Mouse (Mus musculus) MEL (cell line): Measurements from ENCODE around the gene Hes2. TPM values are rescaled to one million over a fixed set of nuclear protein-coding genes. Genes with fewer than 3 reads are reported as not detected.

Experiments
- DNase-seq: peaks from one replicate; pipeline ENCODE4 v3.0.0; 2011; ENCODE audit warnings: low read depth, low spot score
- H3K27ac ChIP-seq: 2 replicates; pipeline ENCODE4 v1.5.1; 2012; ENCODE audit warnings: low read depth, mild to moderate bottlenecking, control low read depth, low read length, moderate library complexity; ENCODE audit not compliant: control insufficient read depth
- H3K27me3 ChIP-seq, 2 experiments: fragments of 150-350 bp in 1 of 2; sonication (generic) in 1 of 2; 2 replicates each; pipeline ENCODE4 v1.6.1; 2012; ENCODE audit warnings: low read length in 2 of 2, mild to moderate bottlenecking in 2 of 2, improper control_type of control experiment in 1 of 2, moderate library complexity in 1 of 2; ENCODE audit not compliant: insufficient read depth in 2 of 2, control insufficient read depth in 1 of 2
- H3K36me3 ChIP-seq, 2 experiments: 2 replicates each; pipeline ENCODE4 v1.6.1; 2012 to 2014; ENCODE audit warnings: low read length in 2 of 2, improper control_type of control experiment in 1 of 2, inconsistent platforms in 1 of 2, mild to moderate bottlenecking in 1 of 2; ENCODE audit not compliant: insufficient read depth in 2 of 2, control insufficient read depth in 1 of 2
- H3K4me1 ChIP-seq, 2 experiments: fragments of 150-350 bp in 1 of 2; sonication (generic) in 1 of 2; 2 replicates each; pipeline ENCODE4 v1.6.1; 2012; ENCODE audit warnings: low read length in 2 of 2, improper control_type of control experiment in 1 of 2, mild to moderate bottlenecking in 1 of 2; ENCODE audit not compliant: insufficient read depth in 2 of 2, control insufficient read depth in 1 of 2
- H3K4me3 ChIP-seq, 2 experiments: fragments of 150-350 bp in 1 of 2; sonication (generic) in 1 of 2; 2 replicates each; pipeline ENCODE4 v1.5.1; 2012; ENCODE audit warnings: low read depth in 2 of 2, low read length in 2 of 2, mild to moderate bottlenecking in 2 of 2, moderate library complexity in 2 of 2, control low read depth in 1 of 2, improper control_type of control experiment in 1 of 2; ENCODE audit not compliant: control insufficient read depth in 1 of 2, insufficient read depth in 1 of 2
- H3K79me2 ChIP-seq: 2 replicates; pipeline ENCODE4 v1.6.1; 2012; ENCODE audit warnings: mild to moderate bottlenecking, low read length, moderate library complexity; ENCODE audit not compliant: control insufficient read depth, poor library complexity, insufficient read depth
- H3K9ac ChIP-seq: 2 replicates; pipeline ENCODE4 v1.6.1; 2012; ENCODE audit warnings: low read depth, mild to moderate bottlenecking, control low read depth, low read length, moderate library complexity; ENCODE audit not compliant: control insufficient read depth, poor library complexity, severe bottlenecking
- H3K9me3 ChIP-seq: fragments of 150-350 bp; sonication (generic); replicated peaks from 2 replicates; pipeline ENCODE4 v1.6.1; 2012; ENCODE audit warnings: mild to moderate bottlenecking, low read length, improper control_type of control experiment, moderate library complexity; ENCODE audit not compliant: insufficient read depth
- BHLHE40 ChIP-seq: IDR thresholded peaks from 2 replicates; pipeline ENCODE4 v1.6.1; 2012; ENCODE audit warnings: low read depth, mild to moderate bottlenecking, inconsistent platforms, low read length, improper control_type of control experiment, borderline replicate concordance
- CHD1 ChIP-seq: IDR thresholded peaks from 2 replicates; pipeline ENCODE4 v1.6.1; 2012; ENCODE audit warnings: low read depth, mild to moderate bottlenecking, inconsistent platforms, low read length, improper control_type of control experiment
- CHD2 ChIP-seq: IDR thresholded peaks from 2 replicates; pipeline ENCODE4 v1.6.1; 2011; ENCODE audit warnings: low read length, improper control_type of control experiment
- CTCF ChIP-seq, 3 experiments: IDR thresholded peaks in 2 of 3; conservative IDR thresholded peaks in 1 of 3; 2 replicates each; pipeline ENCODE4 v1.5.1; 2011 to 2012; ENCODE audit warnings: low read length in 3 of 3, low read depth in 2 of 3, mild to moderate bottlenecking in 2 of 3, improper control_type of control experiment in 1 of 3, inconsistent platforms in 1 of 3, mixed read lengths in 1 of 3, moderate library complexity in 1 of 3; ENCODE audit not compliant: control insufficient read depth in 1 of 3, insufficient read depth in 1 of 3, poor library complexity in 1 of 3, severe bottlenecking in 1 of 3
- ELF1 ChIP-seq: IDR thresholded peaks from 2 replicates; pipeline ENCODE4 v1.6.1; 2014; ENCODE audit warnings: low read depth, mild to moderate bottlenecking, inconsistent platforms, low read length, improper control_type of control experiment, moderate library complexity
- EP300 ChIP-seq, 2 experiments: IDR thresholded peaks; 2 replicates each; pipeline ENCODE4 v1.6.1; 2011; ENCODE audit warnings: improper control_type of control experiment in 2 of 2, low read length in 2 of 2, low read depth in 1 of 2, mild to moderate bottlenecking in 1 of 2
- ETS1 ChIP-seq: IDR thresholded peaks from 2 replicates; pipeline ENCODE4 v1.6.1; 2012; ENCODE audit warnings: low read depth, mild to moderate bottlenecking, inconsistent platforms, low read length, improper control_type of control experiment, moderate library complexity
- GATA1 ChIP-seq: IDR thresholded peaks from 2 replicates; pipeline ENCODE4 v1.6.1; 2011; ENCODE audit warnings: low read depth, low read length, improper control_type of control experiment
- HCFC1 ChIP-seq: IDR thresholded peaks from 2 replicates; pipeline ENCODE4 v1.6.1; 2012; ENCODE audit warnings: low read depth, mild to moderate bottlenecking, inconsistent platforms, low read length, improper control_type of control experiment, moderate library complexity
- KAT2A ChIP-seq: conservative IDR thresholded peaks from 2 replicates; pipeline ENCODE4 v1.6.1; 2012; ENCODE audit warnings: low read depth, low read length, improper control_type of control experiment, inconsistent platforms
- MAX ChIP-seq: IDR thresholded peaks from 2 replicates; pipeline ENCODE4 v1.6.1; 2011; ENCODE audit warnings: low read length, improper control_type of control experiment
- MAZ ChIP-seq: IDR thresholded peaks from 2 replicates; pipeline ENCODE4 v1.6.1; 2012; ENCODE audit warnings: low read depth, mild to moderate bottlenecking, inconsistent platforms, low read length, improper control_type of control experiment
- MXI1 ChIP-seq: IDR thresholded peaks from 2 replicates; pipeline ENCODE4 v1.6.1; 2011; ENCODE audit warnings: mild to moderate bottlenecking, low read depth, low read length, improper control_type of control experiment
- MYB ChIP-seq: IDR thresholded peaks from 2 replicates; pipeline ENCODE4 v1.6.1; 2011; ENCODE audit warnings: mild to moderate bottlenecking, low read depth, low read length, improper control_type of control experiment
- NELFE ChIP-seq: IDR thresholded peaks from 2 replicates; pipeline ENCODE4 v1.6.1; 2011; ENCODE audit warnings: low read depth, low read length, improper control_type of control experiment
- NRF1 ChIP-seq: IDR thresholded peaks from 2 replicates; pipeline ENCODE4 v1.6.1; 2014; ENCODE audit warnings: low read depth, mild to moderate bottlenecking, inconsistent platforms, low read length, improper control_type of control experiment, moderate library complexity; ENCODE audit not compliant: poor library complexity, insufficient read depth, severe bottlenecking
- POLR2A ChIP-seq, 2 experiments: IDR thresholded peaks; 2 replicates each; pipeline ENCODE4 v1.6.1; 2011 to 2012; ENCODE audit warnings: low read length in 2 of 2, mild to moderate bottlenecking in 2 of 2, control low read depth in 1 of 2, improper control_type of control experiment in 1 of 2, low read depth in 1 of 2, moderate library complexity in 1 of 2; ENCODE audit not compliant: control insufficient read depth in 1 of 2, insufficient read depth in 1 of 2, poor library complexity in 1 of 2
- POLR2AphosphoS5 ChIP-seq: IDR thresholded peaks from 2 replicates; pipeline ENCODE4 v1.6.1; 2012; ENCODE audit warnings: low read depth, borderline replicate concordance, mild to moderate bottlenecking, inconsistent platforms, low read length, moderate library complexity, mixed read lengths
- SIN3A ChIP-seq: IDR thresholded peaks from 2 replicates; pipeline ENCODE4 v1.6.1; 2012; ENCODE audit warnings: low read length, improper control_type of control experiment, inconsistent platforms
- TCF12 ChIP-seq: IDR thresholded peaks from 2 replicates; pipeline ENCODE4 v1.6.1; 2014; ENCODE audit warnings: low read depth, mild to moderate bottlenecking, inconsistent platforms, low read length, improper control_type of control experiment, moderate library complexity
- USF1 ChIP-seq: IDR thresholded peaks from 2 replicates; pipeline ENCODE4 v1.6.1; 2014; ENCODE audit warnings: low read depth, mild to moderate bottlenecking, inconsistent platforms, low read length, improper control_type of control experiment, moderate library complexity
- ZMIZ1 ChIP-seq: IDR thresholded peaks from 2 replicates; pipeline ENCODE4 v1.6.1; 2012; ENCODE audit warnings: low read depth, mild to moderate bottlenecking, inconsistent platforms, low read length, improper control_type of control experiment, moderate library complexity
- ZNF384 ChIP-seq: IDR thresholded peaks from 2 replicates; pipeline ENCODE4 v1.6.1; 2012; ENCODE audit warnings: low read depth, mild to moderate bottlenecking, inconsistent platforms, low read length, improper control_type of control experiment
- polyA plus RNA-seq, 2 experiments: library from polyadenylated mRNA; stranded (reverse) in 1 of 2; unstranded in 1 of 2; fragments of >175 nt in 1 of 2; fragments of >200 nt in 1 of 2; gene quantifications; 2 replicates each; pipeline versions ENCODE4 v1.2.1 to v1.2.4; 2012; ENCODE audit warnings: low replicate concordance in 2 of 2, low read depth in 1 of 2; ENCODE audit not compliant: insufficient read length in 2 of 2, insufficient read depth in 1 of 2, missing spikeins in 1 of 2
- total RNA-seq: library from RNA; depleted of rRNA; stranded (reverse); fragments of 300-350 nt; gene quantifications from 2 replicates; pipeline ENCODE4 v1.2.3, GENCODE M21; 2012

Hes2 gene
- total and polyA plus RNA-seq, 3 experiments, result 0.28 TPM; not detected in 2

DNA sequence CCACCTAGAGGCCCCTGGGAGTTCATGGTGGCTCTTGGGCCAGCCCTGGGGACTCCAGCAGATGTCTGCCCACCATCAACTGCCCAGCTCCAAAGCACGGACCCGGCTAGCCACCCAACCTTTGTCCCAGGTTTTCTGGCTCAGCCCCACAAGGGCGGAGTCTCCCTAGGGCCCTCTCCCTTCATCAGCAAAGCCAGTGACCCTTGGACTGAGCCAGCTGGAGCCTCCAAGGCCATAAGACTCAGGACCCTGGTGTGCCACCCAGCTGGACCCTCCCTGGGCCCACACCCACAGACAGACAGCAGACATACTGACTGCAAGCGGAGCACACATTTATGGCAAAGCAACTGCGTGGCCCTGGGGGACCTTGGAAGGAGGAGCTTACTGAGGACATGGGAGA is 29.9 kb upstream of the Hes2 start:
- Histone ChIP-seq H3K9me3 (no peaks in the 10 kb centered on the region), H3K9ac (no peak overlapping the region), H3K27ac (no peak overlapping the region), H3K4me1 (no peaks in the 10 kb centered on the region), H3K4me3 (no peak overlapping the region), H3K36me3 (no peaks in the 10 kb centered on the region), H3K27me3 (no peaks in the 10 kb centered on the region), H3K79me2 (no peaks in the 10 kb centered on the region; the same call in 1 of the 2 replicates)
- no peak for TF ChIP-seq BHLHE40
- TF ChIP-seq TCF12, result no peak
- TF ChIP-seq MAZ, result no peak
- TF ChIP-seq MAX, result no peak
- TF ChIP-seq SIN3A, result no peak
- no peak for TF ChIP-seq ELF1
- no peak for TF ChIP-seq NRF1
- TF ChIP-seq MYB, result no peak
- no peak for TF ChIP-seq CHD2
- TF ChIP-seq ZNF384, result no peak
- TF ChIP-seq EP300 (IDR thresholded peaks at IDR 0.05; ENCODE audit: low read depth in 1 of 2, low read length in 2 of 2), result no peak
- TF ChIP-seq ETS1, result no peak
- no peak for TF ChIP-seq NELFE
- DNase-seq, result no peak

DNA sequence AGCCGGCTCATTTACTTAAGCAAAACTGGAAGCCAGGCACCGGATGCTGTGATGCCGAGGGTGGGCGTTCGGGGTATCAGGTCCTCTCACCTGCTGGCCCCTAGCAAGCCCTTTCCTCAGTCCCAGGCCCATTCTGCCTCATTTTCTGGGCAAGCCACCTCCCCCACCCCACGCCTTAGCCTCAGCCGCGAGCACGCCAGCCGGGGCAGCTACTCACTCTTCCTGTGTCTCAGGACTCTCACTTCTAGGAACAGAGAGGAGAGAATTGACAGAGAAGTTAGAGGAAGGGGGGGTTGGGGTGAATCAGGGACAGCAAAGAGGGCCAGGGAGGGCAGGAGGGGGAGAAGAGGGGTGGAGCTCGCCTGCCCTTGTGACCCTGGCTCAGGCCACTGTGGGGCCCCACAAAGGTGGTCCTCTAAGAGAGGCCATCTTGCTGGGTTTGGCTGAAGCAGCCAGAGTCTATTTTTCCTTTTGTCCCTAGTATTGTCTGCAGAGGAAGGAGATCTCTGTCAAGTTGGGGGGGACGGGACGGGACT is 29.2 kb upstream of the Hes2 start:
- H3K79me2 ChIP-seq, result no peaks in the 10 kb centered on the region; the same call in 1 of the 2 replicates
- H3K27ac ChIP-seq, result no peak overlapping the region
- H3K9me3 ChIP-seq, result no peaks in the 10 kb centered on the region
- H3K4me3 ChIP-seq, result no peak overlapping the region
- H3K36me3 ChIP-seq, result no peaks in the 10 kb centered on the region
- H3K27me3 ChIP-seq, result no peaks in the 10 kb centered on the region
- no peaks in the 10 kb centered on the region for H3K4me1 ChIP-seq
- no peak for DNase-seq
- TF ChIP-seq CHD1 (no peak), POLR2A (IDR thresholded peaks at IDR 0.05; ENCODE audit: control insufficient read depth in 1 of 2, insufficient read depth in 1 of 2, low read depth in 1 of 2, low read length in 2 of 2, poor library complexity in 1 of 2) (no peak), MYB (no peak), MAZ (no peak), KAT2A (no peak), USF1 (no peak), MXI1 (no peak), POLR2AphosphoS5 (no peak), ZNF384 (no peak), HCFC1 (no peak), ZMIZ1 (no peak), GATA1 (no peak), CTCF (IDR thresholded peaks at IDR 0.05 in 2 of 3, conservative IDR thresholded peaks at IDR 0.05 in 1 of 3; ENCODE audit: control insufficient read depth in 1 of 3, insufficient read depth in 1 of 3, low read depth in 2 of 3, low read length in 3 of 3, poor library complexity in 1 of 3, severe bottlenecking in 1 of 3) (no peak), NELFE (no peak)
- H3K9ac ChIP-seq, result no peak overlapping the region
